Mouse (Mus musculus): ENCODE measurements at regions not wholly inside any gene's neighbourhood (a gene's known extent, or its start where the extent isn't known, plus 50 kb on each side); places are given as distances from the start of the nearest gene placed in this dataset.

GRCm38 (mm10) chr11:112722936-112723335 is 59.1 kb upstream of the Sox9 start:
- no peak for TF ChIP-seq CTCF (IDR thresholded peaks at IDR 0.05; ENCODE audit: low read depth)
- no peak for TF ChIP-seq EP300 (IDR thresholded peaks at IDR 0.05; ENCODE audit: low read depth)

Measured in liver, embryonic 14.5 days (tissue).